Mouse (Mus musculus): ENCODE results near the gene Plekhd1.
A peak's percentile ranks its signal among the peaks of the same experiment; 100 is the strongest.

Plekhd1 gene

DNA sequence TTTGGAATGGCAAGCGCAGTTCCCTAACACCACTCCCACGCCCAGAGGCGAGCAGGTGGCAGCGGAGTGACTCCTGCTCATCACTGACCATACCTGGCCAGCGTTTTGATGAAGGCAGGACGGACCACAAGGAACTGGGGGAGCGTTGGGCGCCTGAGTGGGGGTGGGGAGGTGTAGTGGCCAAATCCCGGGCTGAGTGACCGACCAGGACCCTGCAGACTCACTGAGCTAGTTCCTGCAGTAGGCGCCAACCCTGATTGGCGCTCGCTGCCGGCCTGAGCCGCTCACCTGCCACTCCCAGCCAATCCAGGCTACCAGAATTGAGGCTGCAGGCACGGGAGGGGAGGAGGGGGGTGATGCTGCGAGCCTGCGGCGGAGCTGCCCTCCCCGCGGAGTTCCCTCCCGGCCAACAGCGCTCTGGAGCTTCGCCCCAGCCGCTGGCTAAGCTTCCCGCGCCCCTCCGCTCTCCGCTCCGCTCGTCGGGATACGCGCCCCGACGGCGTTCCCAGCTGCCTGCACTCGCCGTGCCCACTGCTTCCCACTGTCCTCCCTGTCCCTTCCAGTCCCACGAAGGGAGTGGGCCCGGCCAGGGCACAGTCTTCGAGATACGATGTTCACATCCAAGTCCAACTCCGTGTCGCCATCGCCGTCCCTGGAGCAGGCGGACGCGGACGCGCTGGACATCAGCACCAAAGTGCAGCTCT, at the start of gene Plekhd1:
Gene Plekhd1, plus strand, starts transcription at position 323 of the 704 bp plus-strand sequence.
- peak in 1 of 2 experiments; percentile 17 for DNase-seq

DNA sequence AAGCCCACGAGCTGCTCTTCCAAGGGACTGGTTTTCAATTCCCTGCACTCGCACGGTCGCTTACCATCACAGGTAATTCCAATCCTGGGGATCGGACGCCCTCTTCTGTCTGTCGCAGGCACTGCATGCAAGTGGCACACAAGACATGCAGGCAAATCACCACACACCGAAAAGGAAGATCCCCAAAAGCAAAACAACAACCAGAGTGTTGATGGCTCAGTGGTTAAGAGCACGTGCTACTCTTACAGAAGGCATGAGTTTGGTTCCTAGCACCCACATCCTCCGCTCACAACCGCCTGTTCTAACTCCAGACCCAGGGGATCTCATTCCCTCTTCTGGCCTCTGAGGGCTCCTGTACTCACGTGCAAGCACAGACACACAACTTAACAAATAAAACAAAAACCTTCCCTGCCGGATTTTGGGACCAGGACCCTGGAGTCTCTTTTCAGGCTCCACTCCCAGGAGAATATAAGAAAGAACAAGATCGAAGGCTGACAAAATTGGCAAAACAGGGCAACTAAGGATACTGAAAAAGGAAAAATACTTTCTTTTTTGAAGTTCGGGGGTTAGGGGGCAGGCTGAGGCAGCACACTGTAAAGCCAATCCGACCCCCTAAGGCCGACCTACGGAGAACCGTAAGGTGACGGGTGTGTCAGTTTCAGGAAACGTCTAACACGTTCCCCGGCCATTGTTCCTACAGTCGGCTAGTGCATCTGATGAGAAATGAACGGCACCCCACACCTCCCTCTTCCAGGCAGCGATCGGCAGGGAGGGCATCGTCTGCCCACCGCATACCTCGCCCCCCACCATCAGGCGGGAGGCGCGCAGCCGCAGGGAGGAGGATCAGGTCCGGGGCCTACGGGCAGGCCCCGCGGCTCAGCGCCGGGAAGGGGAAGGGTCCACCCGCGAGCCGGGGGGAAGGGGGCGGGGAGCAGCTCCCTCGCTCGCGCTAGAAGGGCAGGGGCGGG, 49.4 kb upstream of the Plekhd1 start:
- peak; percentile 64 to 66 for DNase-seq

DNA sequence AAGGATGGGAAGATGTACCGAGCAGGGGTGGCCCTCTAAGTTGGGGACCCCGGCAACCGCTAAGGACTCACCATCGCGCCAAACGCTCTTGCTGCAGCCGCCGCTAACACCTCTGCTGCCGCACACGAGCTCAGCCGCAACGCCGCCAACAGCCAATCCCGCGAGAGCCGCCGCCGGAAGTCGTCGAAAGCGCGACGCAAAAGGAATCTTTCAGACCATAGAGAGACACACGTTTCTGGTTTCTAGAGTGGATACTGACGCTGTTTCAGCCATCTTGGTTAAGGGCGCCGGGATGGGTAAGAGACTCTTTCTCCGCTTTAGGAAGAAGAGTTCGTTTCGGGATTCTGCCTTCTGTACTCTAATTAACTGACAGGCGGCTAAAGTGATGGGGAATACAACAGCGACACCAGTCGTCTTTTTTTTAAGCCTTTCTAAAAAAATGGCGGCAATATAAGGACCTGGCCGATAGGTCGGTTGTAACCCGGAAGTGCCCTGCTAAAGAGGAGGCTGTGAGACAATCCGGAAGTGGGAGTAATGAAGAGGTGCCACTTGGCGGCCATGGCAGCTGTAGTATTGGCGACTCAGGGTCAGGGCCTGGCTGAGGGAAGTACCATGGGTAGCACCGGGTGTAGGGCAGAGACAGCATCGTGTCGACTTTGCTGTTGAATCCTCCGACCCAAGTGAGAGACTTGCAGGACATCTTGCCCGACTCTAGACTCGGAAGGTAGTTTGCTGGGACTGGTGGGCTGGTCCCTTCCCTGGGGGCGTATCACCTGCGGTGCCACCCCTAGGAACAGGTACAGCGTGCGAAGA, 48.5 kb upstream of the Plekhd1 start, which contains the start of the genes Slc39a9 and Erh:
Gene Slc39a9, plus strand, starts transcription at position 191 of the 813 bp plus-strand sequence.
Gene Erh, minus strand, starts transcription at position 649 of the 813 bp plus-strand sequence.
- DNase-seq: peak; percentile 92 to 93

DNA sequence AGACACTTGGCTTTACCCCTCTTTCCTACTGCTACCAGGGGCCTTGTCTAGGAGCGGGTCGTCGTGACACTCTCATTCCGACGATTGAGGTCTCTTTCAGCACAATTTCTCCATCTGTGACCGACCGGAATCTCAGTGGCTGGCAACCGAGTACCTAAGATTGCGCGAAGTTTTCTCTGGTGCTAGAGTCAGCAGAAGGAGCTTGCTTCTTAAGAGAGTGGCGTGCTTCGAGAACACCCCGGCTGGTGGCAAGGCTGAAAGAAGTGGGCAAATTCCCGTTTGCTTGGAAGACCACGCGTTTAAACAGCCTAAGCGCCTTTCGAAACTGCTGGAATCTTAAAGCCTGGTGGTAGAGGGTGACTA, 47.9 kb upstream of the Plekhd1 start:
- DNase-seq: no peak

DNA sequence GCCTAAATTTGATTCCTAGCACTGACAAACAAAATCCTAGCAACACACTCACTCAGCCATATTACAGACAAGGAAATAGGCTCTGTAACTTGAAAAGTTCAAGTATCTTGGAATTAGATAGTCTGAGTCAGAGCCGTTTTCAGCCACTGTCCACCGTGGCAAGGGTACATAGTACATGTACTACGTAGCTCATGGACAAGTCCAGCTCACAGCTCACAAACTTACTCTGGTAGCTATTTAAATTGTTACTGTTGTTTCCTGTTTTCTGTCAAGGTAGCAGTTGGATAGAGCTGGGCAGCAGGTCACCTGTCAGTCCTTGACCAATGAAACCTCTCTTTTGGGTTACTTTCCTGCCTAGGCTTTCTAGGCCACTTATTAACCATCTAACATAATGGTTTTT, 46.0 kb upstream of the Plekhd1 start:
- no peak for DNase-seq

DNA sequence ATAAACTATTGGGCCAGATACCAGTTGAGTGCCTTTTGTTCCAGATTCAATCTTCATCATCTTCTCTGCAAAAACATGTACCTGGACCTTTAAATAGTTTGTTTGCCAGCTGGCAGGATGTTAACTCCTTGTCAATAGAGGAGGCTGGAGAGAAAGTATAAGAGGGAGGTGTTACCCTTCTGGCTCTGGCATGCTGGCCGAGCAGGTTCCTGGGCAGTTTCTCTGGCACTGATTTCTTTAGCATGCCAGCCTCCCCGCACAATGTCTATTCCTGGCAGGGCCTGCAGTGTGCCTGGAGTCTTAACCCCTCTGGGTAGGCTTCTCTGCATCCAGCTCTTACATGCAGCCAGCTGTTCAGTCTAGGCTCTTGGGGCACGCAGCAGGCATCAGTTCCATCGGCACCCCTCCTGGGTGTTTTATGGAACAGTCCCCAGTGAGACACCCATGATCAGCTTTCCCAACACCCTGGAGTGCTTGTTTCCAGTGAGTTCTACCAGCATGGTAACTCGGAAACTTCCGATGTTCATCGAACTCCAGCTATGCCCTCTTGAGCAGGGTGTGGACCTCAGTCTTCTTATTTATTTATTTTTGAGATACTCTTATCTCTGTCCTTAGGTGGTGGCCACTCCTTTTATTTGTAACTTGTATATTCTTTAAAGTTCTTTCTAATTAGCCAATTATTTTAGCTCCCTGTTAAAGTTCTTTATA, 38.3 kb upstream of the Plekhd1 start:
- no peak for DNase-seq

DNA sequence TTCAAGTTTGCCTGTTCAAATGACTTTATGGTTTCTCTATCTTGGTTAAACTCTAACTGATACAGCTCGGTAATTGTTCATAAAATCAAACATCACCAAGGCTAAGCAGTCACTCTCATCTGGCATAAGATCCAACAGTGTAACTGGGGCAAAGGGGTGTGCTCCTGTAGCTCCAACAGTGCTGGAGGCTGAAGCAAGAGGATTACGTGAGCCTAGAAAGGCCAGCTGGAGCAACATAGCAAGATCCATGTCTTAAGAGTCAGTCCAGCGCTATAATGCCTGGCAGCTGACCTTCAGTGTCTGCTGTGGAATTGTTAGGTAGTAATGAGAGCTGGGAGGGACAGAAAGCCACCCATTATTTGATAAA, 37.7 kb upstream of the Plekhd1 start:
- DNase-seq: no peak

DNA sequence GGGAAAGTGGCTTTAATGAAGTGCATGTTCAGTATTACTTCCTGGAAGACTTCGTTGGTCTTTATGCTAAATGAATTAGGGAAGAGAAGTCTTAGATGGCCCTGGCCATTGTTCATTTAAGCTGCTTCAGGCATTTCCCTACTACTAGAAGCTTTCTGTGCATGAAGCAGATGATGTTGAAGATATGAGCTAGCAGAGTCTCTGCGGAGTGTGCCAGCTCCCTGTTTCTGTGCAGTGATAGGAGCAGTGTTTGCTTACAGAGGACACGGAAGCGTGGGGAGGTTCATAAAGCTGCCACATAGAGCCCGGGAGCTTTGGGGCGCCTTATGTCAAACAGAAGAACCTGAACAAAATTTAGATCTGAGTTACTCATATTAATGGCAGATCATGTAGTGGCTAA, 33.7 kb upstream of the Plekhd1 start:
- DNase-seq: no peak

DNA sequence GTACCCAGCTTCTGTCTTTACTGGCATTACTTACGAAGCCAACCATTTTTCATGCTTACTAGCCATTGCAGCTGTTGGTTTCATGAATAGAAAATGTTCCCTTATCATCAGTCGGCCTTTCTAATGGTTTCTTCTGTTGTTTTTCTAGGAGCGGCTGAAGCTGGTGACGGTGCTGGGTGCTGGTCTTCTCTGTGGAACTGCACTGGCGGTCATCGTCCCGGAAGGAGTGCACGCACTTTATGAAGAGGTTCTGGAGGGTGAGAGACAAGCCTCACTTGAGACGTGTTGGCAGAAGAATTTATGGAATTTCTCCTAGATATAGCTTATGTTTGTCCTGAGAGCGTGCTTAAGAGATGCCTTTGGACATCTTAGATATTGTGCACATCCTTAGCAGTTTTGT, 30.1 kb upstream of the Plekhd1 start:
- no peak for DNase-seq

DNA sequence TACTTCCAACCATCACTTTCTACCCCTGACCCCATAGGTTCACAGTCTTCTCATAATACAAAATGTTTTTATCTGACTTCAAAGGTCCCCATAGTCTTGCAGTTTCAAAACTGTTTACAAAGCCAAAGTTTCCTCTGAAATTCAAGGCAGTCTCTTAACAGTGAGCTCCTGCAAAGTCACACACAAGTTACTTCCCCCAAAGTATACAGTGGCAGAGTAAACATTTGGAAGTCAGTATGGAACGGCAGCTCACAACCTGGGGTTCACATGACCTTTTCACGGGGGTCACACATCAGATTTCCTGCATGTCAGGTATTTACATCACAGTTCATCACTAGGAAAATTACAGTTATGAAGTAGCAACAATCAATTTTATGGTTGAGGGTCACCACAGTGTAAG, 28.5 kb upstream of the Plekhd1 start:
- no peak for DNase-seq

DNA sequence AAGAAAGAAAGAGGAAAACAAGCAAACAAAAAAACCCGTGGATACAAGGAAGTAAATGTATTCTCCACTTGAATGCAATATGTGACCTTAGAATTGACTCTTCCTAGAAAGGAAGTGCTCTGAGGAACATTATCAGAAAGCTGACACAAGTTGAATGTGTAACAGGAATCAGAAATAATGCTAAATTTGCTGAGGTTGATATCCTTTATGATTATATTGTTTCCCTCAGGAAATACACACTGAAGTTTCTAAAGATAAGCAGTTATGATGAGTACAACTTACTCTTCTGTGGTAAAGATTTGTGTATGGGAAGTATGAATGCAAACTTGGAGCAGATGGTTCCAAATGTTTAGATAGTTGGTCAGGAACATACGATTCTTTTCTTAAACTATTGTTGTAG, 24.0 kb upstream of the Plekhd1 start:
- DNase-seq: no peak

DNA sequence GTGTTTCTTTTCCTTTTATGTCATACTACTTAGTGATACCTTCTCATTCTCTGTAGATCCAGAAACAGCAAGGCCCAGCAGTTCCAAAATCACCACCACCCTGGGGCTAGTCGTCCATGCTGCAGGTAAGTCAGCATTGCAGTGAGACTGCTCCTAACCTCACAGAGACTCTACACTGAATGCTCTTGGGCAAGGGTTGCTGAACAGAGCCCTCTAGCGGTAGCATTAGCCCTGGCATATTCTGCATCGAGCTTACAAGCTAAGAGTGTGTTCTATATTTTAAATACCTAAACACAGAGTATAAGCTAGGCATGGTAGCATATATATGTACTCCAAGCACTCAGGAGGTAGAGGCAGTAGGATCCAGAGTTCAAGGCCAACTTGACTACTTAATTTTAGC, 19.2 kb upstream of the Plekhd1 start:
- peak; percentile 27 to 39 for DNase-seq

DNA sequence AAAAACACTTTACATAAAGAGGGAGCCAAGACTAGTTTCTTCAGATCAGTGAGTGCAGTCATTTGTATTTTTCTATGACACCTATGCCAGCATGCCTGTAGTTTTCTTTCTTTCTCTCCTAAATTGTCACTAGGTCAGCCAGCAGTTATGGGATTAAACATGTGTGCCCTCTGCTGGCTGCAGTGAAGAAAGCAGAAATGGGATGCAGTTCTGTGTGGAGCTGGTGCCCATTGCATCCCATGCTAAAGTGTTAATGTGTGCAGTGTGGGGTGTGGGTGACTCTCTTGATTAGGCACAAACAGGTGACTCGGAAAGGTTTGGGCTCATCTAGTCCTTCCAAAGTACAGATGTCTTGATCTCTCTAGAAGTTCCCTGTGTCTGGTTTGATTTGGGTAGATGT, 11.1 kb upstream of the Plekhd1 start:
- no peak for DNase-seq

DNA sequence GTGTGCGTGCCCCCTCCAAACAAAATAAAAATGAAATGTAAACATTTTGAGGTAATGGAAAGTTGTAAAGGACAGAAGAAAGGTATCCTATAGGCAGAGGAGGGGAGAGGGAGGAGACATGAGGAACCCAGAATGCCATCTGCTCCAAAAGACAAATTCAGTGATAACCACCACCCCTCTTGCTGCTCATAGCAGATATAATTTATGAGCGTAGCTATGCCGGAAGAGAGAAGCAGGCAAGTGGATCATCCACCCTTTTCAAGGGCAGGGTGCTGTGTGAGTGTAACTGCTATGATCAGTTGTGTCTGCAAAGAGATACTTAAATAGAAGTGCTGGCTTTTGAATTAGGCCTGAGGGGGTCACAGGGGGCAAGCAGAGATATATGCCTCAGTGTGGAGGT, 8.8 kb upstream of the Plekhd1 start:
- DNase-seq: no peak

DNA sequence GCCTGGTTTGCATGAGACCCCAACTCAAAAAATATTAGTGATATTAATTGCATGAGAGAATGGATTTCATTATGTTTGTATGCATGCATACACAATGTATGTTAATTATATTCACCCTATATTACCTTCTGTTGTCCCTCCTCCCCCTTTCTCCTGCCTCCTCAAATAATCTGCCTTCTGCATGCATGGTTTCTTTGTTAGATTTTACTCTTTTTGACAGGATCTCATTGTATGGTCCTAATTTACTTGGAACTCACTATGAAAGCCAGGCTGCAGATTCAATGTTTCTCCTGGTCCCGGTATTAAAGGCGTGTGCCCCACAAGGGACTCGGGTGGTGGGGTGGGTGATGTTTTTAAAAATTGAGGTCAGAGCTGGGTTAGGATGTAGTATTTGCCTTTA, 8.1 kb upstream of the Plekhd1 start:
- DNase-seq: no peak

DNA sequence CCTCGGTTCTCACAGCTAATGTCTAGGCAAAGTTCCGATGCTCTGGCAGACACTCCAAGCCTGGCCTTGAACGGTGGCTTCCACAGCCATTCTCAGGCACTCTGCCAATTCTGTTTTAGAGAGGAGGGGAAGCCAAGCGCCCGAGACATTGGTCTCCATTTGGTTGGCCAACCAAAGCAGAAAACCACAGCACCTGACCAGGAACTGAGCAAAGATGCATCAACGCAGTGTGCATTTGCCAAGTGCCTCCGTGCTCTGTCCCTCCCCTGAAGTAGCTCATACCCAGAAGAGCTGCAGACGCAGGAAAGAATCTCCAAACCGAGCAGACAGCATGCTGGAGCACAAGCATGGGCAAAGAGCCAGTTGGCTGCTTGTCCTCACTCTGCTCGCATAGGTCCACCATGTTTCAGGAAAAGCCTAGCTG, 4.6 kb upstream of the Plekhd1 start:
- no peak for DNase-seq

DNA sequence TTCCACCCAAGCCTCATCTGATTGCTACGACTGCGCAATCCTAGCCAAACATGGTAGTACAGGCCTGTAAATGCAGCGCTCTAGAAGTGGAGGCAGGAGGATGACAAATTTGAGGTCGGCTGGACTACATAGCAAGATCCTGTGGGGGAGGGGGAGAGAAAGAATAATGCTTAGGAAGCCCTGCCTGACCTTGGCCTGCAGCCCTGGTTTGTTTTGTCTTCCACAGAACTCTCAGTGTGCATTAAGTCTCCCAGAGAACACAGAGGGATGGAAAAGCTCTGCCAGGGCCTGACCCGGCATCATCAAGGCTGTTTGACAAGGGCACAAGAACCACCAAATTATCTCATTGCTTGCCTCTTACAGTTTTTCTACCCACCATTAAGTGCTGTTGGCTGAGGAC, 2.7 kb upstream of the Plekhd1 start:
- DNase-seq: no peak

DNA sequence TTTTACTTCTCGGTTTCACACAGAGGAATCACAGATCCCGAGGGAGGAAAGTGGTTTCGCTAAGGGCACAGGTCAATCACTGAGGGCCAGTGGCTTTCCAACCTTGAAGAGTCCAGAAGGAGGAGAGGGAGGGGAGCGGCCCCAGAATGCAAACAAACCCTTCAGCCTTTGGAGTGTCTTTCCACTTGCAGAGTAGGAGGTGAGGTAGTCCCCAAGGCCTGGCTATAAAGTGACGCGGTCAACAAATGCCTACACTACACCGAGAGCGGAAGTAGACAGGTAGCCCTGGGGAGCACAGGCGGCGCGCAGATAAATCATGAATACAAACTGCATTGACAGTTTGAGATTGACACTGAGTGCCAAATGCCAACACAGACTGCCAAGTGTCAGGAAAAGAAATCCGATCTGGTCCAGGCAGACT, 710 bp upstream of the Plekhd1 start:
- DNase-seq: no peak

DNA sequence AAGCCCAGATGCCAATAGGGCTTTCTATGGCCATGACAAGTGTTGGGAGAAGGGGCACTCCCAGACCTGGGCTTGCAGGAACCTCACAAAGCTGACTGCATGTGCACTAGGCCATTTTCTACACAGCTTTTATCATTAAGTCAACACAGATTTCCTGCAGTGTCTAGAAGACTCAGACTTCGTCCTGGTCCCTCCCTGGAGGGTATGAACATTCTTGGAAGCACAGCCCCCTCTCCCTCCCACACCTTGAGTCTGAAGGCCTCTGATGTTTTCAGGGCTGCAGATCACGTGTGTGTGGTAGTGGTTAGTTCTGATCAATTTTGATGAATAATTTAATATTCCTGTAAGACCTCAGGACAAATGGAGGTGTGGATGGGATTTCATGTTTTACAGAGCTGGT, 1.3 kb downstream of the Plekhd1 start:
- no peak for DNase-seq

DNA sequence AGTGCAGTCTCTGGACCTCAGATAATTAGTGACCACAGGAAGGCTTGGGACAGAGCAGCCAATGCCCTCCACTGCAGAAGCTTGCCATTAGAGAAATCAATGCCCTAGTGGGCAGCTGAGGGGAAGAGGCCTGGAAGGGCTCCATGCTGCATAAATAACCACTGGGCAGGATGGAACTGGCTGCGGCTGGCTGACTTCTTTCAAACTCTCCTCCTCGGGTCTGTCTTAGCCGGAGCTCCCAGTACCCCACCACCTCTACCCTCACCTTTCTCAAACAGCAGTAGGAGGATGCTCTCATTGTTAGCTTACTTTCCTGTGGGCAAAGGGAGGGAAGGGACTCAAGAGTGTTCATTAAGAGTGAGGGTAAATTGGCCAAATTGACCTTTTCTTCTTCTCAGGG, 2.6 kb downstream of the Plekhd1 start:
- no peak for DNase-seq

DNA sequence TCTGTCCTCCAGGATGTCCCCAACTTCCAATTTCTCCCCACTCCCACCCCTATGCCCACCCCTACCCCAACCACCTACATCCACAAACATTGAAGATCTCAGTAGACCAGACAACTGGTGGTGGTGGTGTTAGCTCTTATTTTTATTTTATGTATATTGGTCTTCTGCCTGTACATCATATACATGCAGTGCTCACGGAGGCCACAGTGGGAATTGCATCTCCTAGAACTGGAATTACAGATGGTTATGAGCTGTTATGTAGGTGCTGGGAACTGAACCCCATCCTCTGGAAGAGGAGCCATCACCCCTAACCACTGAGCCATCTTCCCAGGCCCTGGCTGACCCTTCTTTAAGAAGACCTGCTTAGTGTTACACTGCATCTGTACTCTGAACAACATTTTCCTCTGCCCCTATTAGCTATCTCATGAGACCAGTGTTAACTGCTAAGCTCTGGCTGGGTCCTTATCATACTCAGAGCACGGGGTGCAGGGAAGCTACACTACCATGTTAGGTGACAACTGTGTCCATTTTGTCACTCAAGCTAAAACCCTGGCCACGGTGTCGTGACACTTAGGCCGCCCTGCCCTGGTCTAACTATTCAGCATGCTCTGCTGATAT, 6.2 kb downstream of the Plekhd1 start:
- no peak for DNase-seq

DNA sequence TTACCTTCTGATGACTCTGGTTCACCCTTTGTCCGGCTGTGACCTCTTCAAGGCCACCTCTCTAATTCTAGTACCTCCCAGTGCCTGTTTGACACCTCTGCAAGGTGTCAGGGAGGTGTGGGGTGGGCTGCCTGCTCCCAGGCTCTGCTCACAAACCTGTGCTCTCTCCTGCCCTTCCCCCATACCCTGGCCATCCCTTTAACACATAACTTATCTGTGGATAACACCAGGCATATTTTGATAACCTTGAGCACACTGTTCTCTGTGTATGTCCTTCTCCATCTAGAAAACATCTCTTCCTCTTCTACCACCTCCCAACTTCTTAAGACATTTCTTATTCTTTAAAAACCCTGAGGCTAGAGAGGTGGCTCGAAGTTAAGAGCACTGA, 6.7 kb downstream of the Plekhd1 start:
- no peak for DNase-seq
